Mouse (Mus musculus): ENCODE data around the gene Zranb3. TPM values are rescaled to one million over a fixed set of nuclear protein-coding genes. Genes with fewer than 3 reads are reported as not detected.
"Not testable (repeated sequence)": the region's sequence is repeated elsewhere in the genome, so short reads cannot be mapped to it uniquely, and the experiment has no call there.

The Zranb3 gene
- 17.7 and 18.7 TPM in 2 replicates for polyA plus RNA-seq (2014; fragmentation: Nextera tagmentation; extraction: Ambion mirVana)

- no peaks in the 10 kb centered on the region; the same call in 1 of the 2 replicates for H3K4me1 ChIP-seq (replicated peaks; ENCODE audit: control insufficient read depth, insufficient read depth, low read length)
- ATAC-seq (replicated peaks; ENCODE audit: low FRiP score) (peak; percentile 98), DNase-seq (ENCODE audit: low spot score) (peak; percentile 96)
- WGBS, result under 1% methylated on average over 42 of the region's 43 CpGs
- H3K4me2 ChIP-seq (ENCODE audit: low read depth, low read length, severe bottlenecking), result peak within 1 kb of the TSS; percentile 75
- H3K36me3 ChIP-seq (ENCODE audit: control insufficient read depth, insufficient read depth, low read length), result no peaks in the 10 kb centered on the region
- H3K9ac ChIP-seq (ENCODE audit: low read length), result peak within 1 kb of the TSS; percentile 86
- peak within 1 kb of the TSS; percentile 89 for H3K4me3 ChIP-seq (ENCODE audit: low read depth, low read length)
- peak within 1 kb of the TSS; percentile 86 for H3K27ac ChIP-seq (ENCODE audit: low read depth, low read length)
- no peaks in the 10 kb centered on the region for H3K27me3 ChIP-seq (ENCODE audit: control insufficient read depth, insufficient read depth, low read length)
- H3K9me3 ChIP-seq (ENCODE audit: control insufficient read depth, low read length), result no peaks in the 10 kb centered on the region
Observed at GRCm38 (mm10) chr1:128102641-128103461, at the start of gene Zranb3, which contains the start of gene R3hdm1. TSS of gene Zranb3 (minus strand) at chr1:128103047. TSS of gene R3hdm1 (plus strand) at chr1:128103301.

- Histone ChIP-seq H3K9ac (ENCODE audit: low read length) (no peak overlapping the region), H3K4me1 (replicated peaks; ENCODE audit: control insufficient read depth, insufficient read depth, low read length) (no peaks in the 10 kb centered on the region), H3K4me3 (ENCODE audit: low read depth, low read length) (no peak overlapping the region), H3K4me2 (ENCODE audit: low read depth, low read length, severe bottlenecking) (no peak overlapping the region), H3K27me3 (ENCODE audit: control insufficient read depth, insufficient read depth, low read length) (no peaks in the 10 kb centered on the region), H3K27ac (ENCODE audit: low read depth, low read length) (no peak overlapping the region), H3K9me3 (ENCODE audit: control insufficient read depth, low read length) (no peaks in the 10 kb centered on the region), H3K36me3 (ENCODE audit: control insufficient read depth, insufficient read depth, low read length) (no peaks in the 10 kb centered on the region)
- no peak for DNase-seq (ENCODE audit: low spot score)
- ATAC-seq (replicated peaks; ENCODE audit: low FRiP score), result no peak
Observed at GRCm38 (mm10) chr1:128141737-128142136, 38.9 kb upstream of the Zranb3 start.

GRCm38 (mm10) chr1:128141039-128141438, 38.2 kb upstream of the Zranb3 start:
- Histone ChIP-seq H3K9me3 (ENCODE audit: control insufficient read depth, low read length) (no peaks in the 10 kb centered on the region), H3K4me3 (ENCODE audit: low read depth, low read length) (no peak overlapping the region), H3K27ac (ENCODE audit: low read depth, low read length) (no peak overlapping the region), H3K4me2 (ENCODE audit: low read depth, low read length, severe bottlenecking) (no peak overlapping the region), H3K27me3 (ENCODE audit: control insufficient read depth, insufficient read depth, low read length) (no peaks in the 10 kb centered on the region), H3K36me3 (ENCODE audit: control insufficient read depth, insufficient read depth, low read length) (no peaks in the 10 kb centered on the region), H3K4me1 (replicated peaks; ENCODE audit: control insufficient read depth, insufficient read depth, low read length) (no peaks in the 10 kb centered on the region), H3K9ac (ENCODE audit: low read length) (no peak overlapping the region)
- no peak for DNase-seq (ENCODE audit: low spot score)
- no peak for ATAC-seq (replicated peaks; ENCODE audit: low FRiP score)

- not testable (repeated sequence) for H3K27me3 ChIP-seq (ENCODE audit: control insufficient read depth, insufficient read depth, low read length); H3K9me3 ChIP-seq (ENCODE audit: control insufficient read depth, low read length); ATAC-seq (replicated peaks; ENCODE audit: low FRiP score); H3K4me3 ChIP-seq (ENCODE audit: low read depth, low read length); H3K36me3 ChIP-seq (ENCODE audit: control insufficient read depth, insufficient read depth, low read length); H3K9ac ChIP-seq (ENCODE audit: low read length); DNase-seq (ENCODE audit: low spot score); H3K27ac ChIP-seq (ENCODE audit: low read depth, low read length); H3K4me1 ChIP-seq (replicated peaks; ENCODE audit: control insufficient read depth, insufficient read depth, low read length); H3K4me2 ChIP-seq (ENCODE audit: low read depth, low read length, severe bottlenecking)
Observed at GRCm38 (mm10) chr1:128136222-128136621, 33.4 kb upstream of the Zranb3 start.

- 94% methylated on average over 4 of the region's 4 CpGs for WGBS
- DNase-seq (ENCODE audit: low spot score) (no peak), ATAC-seq (replicated peaks; ENCODE audit: low FRiP score) (no peak)
- Histone ChIP-seq H3K4me1 (replicated peaks; ENCODE audit: control insufficient read depth, insufficient read depth, low read length) (no peaks in the 10 kb centered on the region), H3K9ac (ENCODE audit: low read length) (no peak overlapping the region), H3K4me3 (ENCODE audit: low read depth, low read length) (no peak overlapping the region), H3K27ac (ENCODE audit: low read depth, low read length) (no peak overlapping the region), H3K4me2 (ENCODE audit: low read depth, low read length, severe bottlenecking) (no peak overlapping the region), H3K9me3 (ENCODE audit: control insufficient read depth, low read length) (no peaks in the 10 kb centered on the region; the same call in 1 of the 2 replicates), H3K36me3 (ENCODE audit: control insufficient read depth, insufficient read depth, low read length) (no peaks in the 10 kb centered on the region; the same call in 1 of the 2 replicates), H3K27me3 (ENCODE audit: control insufficient read depth, insufficient read depth, low read length) (no peaks in the 10 kb centered on the region)
Observed at GRCm38 (mm10) chr1:128120913-128121627, 18.2 kb upstream of the Zranb3 start.

GRCm38 (mm10) chr1:128103520-128104088, 757 bp upstream of the Zranb3 start:
- DNase-seq (ENCODE audit: low spot score) (no peak), ATAC-seq (replicated peaks; ENCODE audit: low FRiP score) (peak; percentile 73)
- H3K9ac ChIP-seq (ENCODE audit: low read length), result peak overlapping the region; percentile 86
- H3K27me3 ChIP-seq (ENCODE audit: control insufficient read depth, insufficient read depth, low read length), result no peaks in the 10 kb centered on the region
- peak overlapping the region; percentile 89 for H3K4me3 ChIP-seq (ENCODE audit: low read depth, low read length)
- no peaks in the 10 kb centered on the region for H3K9me3 ChIP-seq (ENCODE audit: control insufficient read depth, low read length)
- peak overlapping the region; percentile 85 for H3K27ac ChIP-seq (ENCODE audit: low read depth, low read length)
- WGBS, result under 1% methylated on average over 44 of the region's 47 CpGs
- H3K4me1 ChIP-seq (replicated peaks; ENCODE audit: control insufficient read depth, insufficient read depth, low read length), result no peaks in the 10 kb centered on the region; the same call in 1 of the 2 replicates
- no peaks in the 10 kb centered on the region for H3K36me3 ChIP-seq (ENCODE audit: control insufficient read depth, insufficient read depth, low read length)
- peak overlapping the region; percentile 75 for H3K4me2 ChIP-seq (ENCODE audit: low read depth, low read length, severe bottlenecking)

GRCm38 (mm10) chr1:128102251-128102640, 601 bp downstream of the Zranb3 start:
- peak overlapping the region; percentile 56 for H3K9ac ChIP-seq (ENCODE audit: low read length)
- H3K9me3 ChIP-seq (ENCODE audit: control insufficient read depth, low read length), result no peaks in the 10 kb centered on the region
- H3K4me2 ChIP-seq (ENCODE audit: low read depth, low read length, severe bottlenecking), result peak overlapping the region; percentile 55
- no peaks in the 10 kb centered on the region for H3K27me3 ChIP-seq (ENCODE audit: control insufficient read depth, insufficient read depth, low read length)
- WGBS, result under 1% methylated on average over 15 of the region's 15 CpGs
- H3K27ac ChIP-seq (ENCODE audit: low read depth, low read length), result peak overlapping the region; percentile 86; the same call in 1 of the 2 replicates
- no peaks in the 10 kb centered on the region; the same call in 1 of the 2 replicates for H3K4me1 ChIP-seq (replicated peaks; ENCODE audit: control insufficient read depth, insufficient read depth, low read length)
- peak overlapping the region; percentile 89 for H3K4me3 ChIP-seq (ENCODE audit: low read depth, low read length)
- peak; percentile 25 for ATAC-seq (replicated peaks; ENCODE audit: low FRiP score)
- no peaks in the 10 kb centered on the region for H3K36me3 ChIP-seq (ENCODE audit: control insufficient read depth, insufficient read depth, low read length)
- DNase-seq (ENCODE audit: low spot score), result peak; percentile 54

- H3K36me3 ChIP-seq (ENCODE audit: control insufficient read depth, insufficient read depth, low read length), result no peaks in the 10 kb centered on the region
- ATAC-seq (replicated peaks; ENCODE audit: low FRiP score) (no peak), DNase-seq (ENCODE audit: low spot score) (no peak)
- no peak overlapping the region for H3K4me2 ChIP-seq (ENCODE audit: low read depth, low read length, severe bottlenecking)
- no peaks in the 10 kb centered on the region for H3K27me3 ChIP-seq (ENCODE audit: control insufficient read depth, insufficient read depth, low read length)
- no peak overlapping the region for H3K9ac ChIP-seq (ENCODE audit: low read length)
- H3K4me3 ChIP-seq (ENCODE audit: low read depth, low read length), result no peak overlapping the region
- no peaks in the 10 kb centered on the region for H3K4me1 ChIP-seq (replicated peaks; ENCODE audit: control insufficient read depth, insufficient read depth, low read length)
- WGBS, result 85% methylated on average over 1 of the region's 1 CpGs
- no peak overlapping the region for H3K27ac ChIP-seq (ENCODE audit: low read depth, low read length)
- H3K9me3 ChIP-seq (ENCODE audit: control insufficient read depth, low read length), result no peaks in the 10 kb centered on the region
Observed at GRCm38 (mm10) chr1:128098309-128098708, 4.5 kb downstream of the Zranb3 start.

Measured in forebrain, embryonic 11.5 days (tissue).